Mouse (Mus musculus): Measurements from ENCODE around the gene Jam3.

The Jam3 gene

DNA sequence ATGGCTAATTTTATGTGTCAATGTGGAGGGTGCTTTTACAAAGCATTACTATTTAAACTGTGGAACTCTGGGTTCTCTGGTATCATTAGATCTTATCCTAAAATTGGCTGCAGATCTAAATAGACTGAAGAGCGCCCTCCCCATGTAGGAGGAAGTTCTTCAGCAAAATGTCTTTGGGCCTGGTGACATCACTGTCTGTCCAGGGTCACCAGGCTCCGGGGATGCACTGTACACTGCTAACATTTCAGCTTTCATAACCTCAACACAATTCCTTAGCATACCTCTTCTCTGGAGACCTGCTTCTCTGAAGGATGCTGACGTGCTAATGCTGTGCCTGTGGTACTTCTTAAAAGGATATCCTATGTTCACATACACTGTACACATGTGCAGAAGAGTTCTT is 43.5 kb downstream of the Jam3 start:
- DNase-seq (ENCODE audit: low spot score in 2 of 2): no peak

- no peak for DNase-seq (ENCODE audit: low spot score in 2 of 2)
Observed at GRCm38 (mm10) chr9:27110681-27111080, 44.5 kb downstream of the Jam3 start.

- DNase-seq (ENCODE audit: low spot score in 2 of 2): peak in 1 of 2 experiments; percentile 55
Observed at GRCm38 (mm10) chr9:27109533-27110514, 45.4 kb downstream of the Jam3 start.

- DNase-seq (ENCODE audit: low spot score in 2 of 2): no peak
Observed at GRCm38 (mm10) chr9:27108451-27108850, 46.8 kb downstream of the Jam3 start.

GRCm38 (mm10) chr9:27106081-27106480 is 49.1 kb downstream of the Jam3 start:
- DNase-seq (ENCODE audit: low spot score in 2 of 2): peak in 1 of 2 experiments; percentile 33

GRCm38 (mm10) chr9:27101466-27101865 is 53.8 kb downstream of the Jam3 start:
- DNase-seq (ENCODE audit: low spot score in 2 of 2): no peak

GRCm38 (mm10) chr9:27099474-27099873 is 55.7 kb downstream of the Jam3 start:
- no peak for DNase-seq (ENCODE audit: low spot score in 2 of 2)

DNA sequence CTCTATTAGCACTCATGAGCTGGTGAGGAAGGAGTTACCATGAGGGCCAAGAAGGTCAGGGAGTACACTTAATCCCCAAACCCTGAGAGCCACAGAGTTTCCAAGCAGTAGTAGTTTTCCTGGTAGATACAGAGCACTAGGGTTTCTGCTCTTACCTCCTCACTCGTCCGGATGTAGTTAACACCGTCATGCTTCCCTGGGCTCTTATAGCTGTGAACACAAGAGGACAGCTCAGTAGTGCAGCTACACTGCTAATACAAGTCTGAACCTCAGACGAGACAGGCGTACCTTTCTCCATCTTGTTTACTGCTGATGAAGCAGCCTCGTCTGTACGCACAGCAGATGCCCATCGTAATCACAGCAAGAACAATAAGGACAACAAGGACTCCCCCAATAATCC is 56.7 kb downstream of the Jam3 start:
- no peak for DNase-seq (ENCODE audit: low spot score in 2 of 2)

DNA sequence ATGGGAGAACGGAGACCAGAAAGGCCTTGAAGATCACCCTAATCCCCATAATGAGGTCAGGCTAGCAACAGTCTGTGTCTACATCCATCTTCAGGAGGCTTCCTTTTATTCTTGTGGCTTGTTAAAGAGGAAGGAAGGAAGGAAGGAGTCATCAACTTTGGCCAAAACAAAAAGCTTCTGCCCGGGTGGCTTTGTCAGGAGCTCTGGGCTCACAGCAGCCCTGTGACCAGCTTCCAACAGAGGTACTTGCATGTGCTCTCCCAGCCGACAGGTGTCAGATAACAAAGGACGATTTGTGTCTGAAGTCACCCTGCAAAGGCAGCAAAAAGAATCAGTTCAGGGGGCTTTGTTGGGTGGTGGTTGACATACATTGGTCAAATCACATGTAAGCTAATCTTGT is 57.1 kb downstream of the Jam3 start:
- no peak for DNase-seq (ENCODE audit: low spot score in 2 of 2)

DNA sequence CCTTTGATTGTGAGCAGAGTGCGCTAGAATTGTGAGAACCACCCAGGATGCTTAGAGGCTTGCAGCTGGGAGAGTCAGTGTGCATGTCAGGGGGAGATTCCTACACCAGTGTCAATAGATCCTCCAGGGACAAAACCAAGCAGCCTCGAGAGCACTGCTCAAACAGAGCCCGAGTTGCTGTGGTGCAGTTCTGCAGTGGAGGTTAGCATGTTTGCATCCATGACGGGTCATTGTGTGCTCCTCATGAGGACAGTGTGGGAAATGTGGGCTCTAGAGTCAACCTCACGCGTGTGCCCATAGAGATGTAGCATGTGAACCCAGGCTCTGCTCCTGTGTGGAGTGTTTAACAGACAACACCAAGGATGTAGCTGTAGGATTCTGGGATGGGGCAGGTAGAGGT is 62.3 kb downstream of the Jam3 start:
- no peak for DNase-seq (ENCODE audit: low spot score in 2 of 2)

DNA sequence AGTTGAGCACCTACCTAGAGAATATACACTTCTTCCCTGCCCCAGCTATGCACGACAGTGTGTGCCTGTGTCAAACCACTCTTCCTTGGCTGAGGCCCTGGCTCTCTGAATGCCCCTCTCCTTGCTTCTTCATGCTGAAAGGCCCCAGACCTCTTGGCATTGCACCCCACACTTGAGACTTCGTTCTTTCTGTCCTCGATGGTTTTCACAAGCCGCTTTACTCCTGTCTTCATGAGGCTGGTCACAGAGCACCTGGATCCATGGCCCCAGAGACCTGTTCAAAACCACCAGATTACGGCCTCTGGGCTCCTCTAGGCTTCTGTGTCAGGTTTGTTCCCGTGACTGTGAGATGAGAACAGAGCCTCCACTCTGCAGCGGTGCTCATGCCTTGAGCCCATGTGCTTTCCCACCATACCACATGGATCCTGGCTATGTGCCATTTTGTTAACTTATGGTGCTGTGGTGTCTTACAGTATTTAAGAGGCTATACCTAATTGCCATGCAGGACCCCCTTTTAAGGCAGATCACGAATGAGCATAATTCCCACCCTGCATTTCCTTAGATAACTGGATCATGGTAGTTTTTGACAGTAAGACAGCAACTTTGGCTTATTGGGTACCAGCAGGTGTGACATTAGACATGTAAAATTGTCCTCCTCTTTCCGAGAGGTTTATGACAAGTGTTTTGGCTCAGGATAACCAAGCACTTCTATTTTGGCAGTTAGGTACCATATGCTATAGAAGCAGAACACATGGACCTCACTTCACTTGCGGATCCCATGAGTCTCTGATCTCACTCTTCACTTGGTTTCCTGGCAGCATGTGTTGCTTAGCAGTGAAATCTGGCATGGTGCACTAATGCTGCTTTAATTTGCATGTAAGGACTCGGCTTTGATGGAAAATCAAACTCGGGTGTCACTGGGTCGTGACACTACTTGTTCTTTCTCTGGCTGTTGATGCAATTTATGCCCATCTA is 64.1 kb downstream of the Jam3 start:
- DNase-seq (ENCODE audit: low spot score in 2 of 2): no peak

- DNase-seq (ENCODE audit: low spot score in 2 of 2): no peak
Observed at GRCm38 (mm10) chr9:27090134-27090533, 65.1 kb downstream of the Jam3 start.

- no peak for DNase-seq (ENCODE audit: low spot score in 2 of 2)
Observed at GRCm38 (mm10) chr9:27087402-27087801, 67.8 kb downstream of the Jam3 start.

DNA sequence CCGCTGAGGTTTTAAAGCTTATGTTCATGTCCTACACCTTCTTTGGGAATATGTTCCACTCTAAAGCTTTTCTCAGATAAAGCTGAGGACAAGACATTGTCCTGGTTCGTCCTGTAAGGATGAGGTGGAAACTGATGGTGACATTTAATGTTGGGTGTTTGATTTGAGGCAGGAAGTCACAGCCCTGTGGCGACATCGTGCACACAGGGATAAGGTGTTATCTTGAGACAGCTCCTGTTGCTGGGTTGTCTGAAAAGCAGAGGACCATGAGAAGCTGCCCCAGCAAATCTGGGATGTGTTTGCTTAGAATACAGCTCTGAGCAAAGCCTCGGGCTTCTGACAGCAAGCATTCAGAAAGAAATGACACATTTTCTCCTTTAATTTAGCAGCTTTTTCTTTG is 69.0 kb downstream of the Jam3 start:
- DNase-seq (ENCODE audit: low spot score in 2 of 2): no peak

- no peak for DNase-seq (ENCODE audit: low spot score in 2 of 2)
Observed at GRCm38 (mm10) chr9:27075812-27076211, 79.4 kb downstream of the Jam3 start.

GRCm38 (mm10) chr9:27074677-27075076 is 80.5 kb downstream of the Jam3 start:
- no peak for DNase-seq (ENCODE audit: low spot score in 2 of 2)

GRCm38 (mm10) chr9:27070895-27071294 is 84.3 kb downstream of the Jam3 start:
- no peak for DNase-seq (ENCODE audit: low spot score in 2 of 2)

DNA sequence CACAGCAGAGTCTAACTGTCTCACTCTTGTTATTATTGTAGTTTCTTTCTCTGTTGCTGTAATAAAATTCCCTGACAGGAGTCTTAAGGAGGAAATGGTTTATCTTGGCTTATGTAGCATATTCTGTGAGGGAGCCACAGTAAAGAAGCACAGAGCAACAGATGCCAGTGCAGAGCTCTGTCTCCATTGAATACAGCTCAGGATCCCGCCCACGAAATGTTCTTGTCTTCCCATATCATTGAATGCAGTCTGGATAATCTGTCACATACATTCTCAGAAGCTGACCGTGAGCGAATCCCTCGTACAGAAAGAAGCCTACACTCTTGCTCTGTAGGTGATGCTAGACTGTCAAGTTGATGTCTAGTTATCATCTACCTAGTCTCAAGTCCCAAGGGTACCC is 96.9 kb downstream of the Jam3 start:
- DNase-seq (ENCODE audit: low spot score in 2 of 2): no peak

DNA sequence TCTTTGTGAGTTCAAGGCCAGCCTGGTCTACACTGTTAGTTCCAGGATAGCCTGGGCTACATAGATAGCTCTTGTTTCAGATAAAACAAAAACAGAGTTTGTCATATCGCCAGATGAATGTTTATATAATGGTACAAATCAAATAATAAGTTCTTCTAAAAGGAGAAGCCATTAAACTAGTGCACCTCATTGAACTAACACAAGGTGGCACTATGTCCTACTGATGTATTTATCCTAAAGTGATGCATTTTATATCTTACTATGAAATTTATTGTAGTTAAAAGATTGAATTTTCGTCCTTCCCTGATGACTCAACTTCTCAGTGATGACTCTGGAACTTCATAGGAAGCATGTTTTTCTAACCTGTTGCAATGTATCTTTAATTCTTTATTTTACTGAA is 105.7 kb downstream of the Jam3 start:
- no peak for DNase-seq (ENCODE audit: low spot score in 2 of 2)
